Mouse (Mus musculus) ES-E14 (cell line): Measurements from ENCODE around the gene Entpd3. TPM values are rescaled to one million over a fixed set of nuclear protein-coding genes. Genes with fewer than 3 reads are reported as not detected.
A peak's percentile ranks its signal among the peaks of the same experiment; 100 is the strongest.

ENCODE experiments used
- DNase-seq: peaks from one replicate; pipeline ENCODE4 v3.0.0-alpha.2; 2013; ENCODE audit warnings: low read depth, low spot score
- H3K27ac ChIP-seq: 2 replicates; pipeline ENCODE4 v1.5.1; 2012; ENCODE audit warnings: low read depth, mild to moderate bottlenecking, low read length, moderate library complexity, mixed read lengths; ENCODE audit not compliant: poor library complexity, insufficient read depth, severe bottlenecking
- H3K36me3 ChIP-seq: 2 replicates; pipeline ENCODE4 v1.6.1; 2012; ENCODE audit warnings: mild to moderate bottlenecking, low read length, moderate library complexity, mixed read lengths; ENCODE audit not compliant: control insufficient read depth, poor library complexity, insufficient read depth, severe bottlenecking
- H3K4me1 ChIP-seq, 2 experiments: fragments of 150-350 bp in 1 of 2; sonication (generic) in 1 of 2; 2 replicates each; pipeline ENCODE4 v1.6.1; 2012; ENCODE audit warnings: low read length in 2 of 2, mild to moderate bottlenecking in 1 of 2, mixed read lengths in 1 of 2; ENCODE audit not compliant: control insufficient read depth in 2 of 2, insufficient read depth in 2 of 2, poor library complexity in 1 of 2
- H3K4me3 ChIP-seq, 2 experiments: fragments of 150-350 bp in 1 of 2; sonication (generic) in 1 of 2; 2 replicates each; pipeline ENCODE4 v1.5.1; 2012; ENCODE audit warnings: low read length in 2 of 2, low read depth in 1 of 2, mild to moderate bottlenecking in 1 of 2, mixed read lengths in 1 of 2; ENCODE audit not compliant: insufficient read depth in 1 of 2, poor library complexity in 1 of 2, severe bottlenecking in 1 of 2
- H3K9ac ChIP-seq: 2 replicates; pipeline ENCODE4 v1.6.1; 2012; ENCODE audit warnings: low read depth, mild to moderate bottlenecking, low read length, mixed read lengths; ENCODE audit not compliant: poor library complexity, insufficient read depth, severe bottlenecking
- H3K9me3 ChIP-seq: fragments of 150-350 bp; sonication (generic); 2 replicates; pipeline ENCODE4 v1.6.1; 2012; ENCODE audit warnings: low read depth, mild to moderate bottlenecking, low read length; ENCODE audit not compliant: control insufficient read depth, insufficient read depth
- CHD2 ChIP-seq: IDR thresholded peaks from 2 replicates; pipeline ENCODE4 v1.6.1; 2014; ENCODE audit warnings: mild to moderate bottlenecking, low read depth, low read length, inconsistent platforms
- HCFC1 ChIP-seq: IDR thresholded peaks from 2 replicates; pipeline ENCODE4 v1.6.1; 2012; ENCODE audit warnings: low read length, inconsistent platforms, borderline replicate concordance; ENCODE audit not compliant: insufficient read depth
- MAFK ChIP-seq: IDR thresholded peaks from 2 replicates; pipeline ENCODE4 v1.6.1; 2014; ENCODE audit warnings: mild to moderate bottlenecking, low read depth, low read length, inconsistent platforms; ENCODE audit not compliant: insufficient read depth
- ZC3H11A ChIP-seq: IDR thresholded peaks from 2 replicates; pipeline ENCODE4 v1.6.1; 2012; ENCODE audit warnings: low read depth, mild to moderate bottlenecking, inconsistent platforms, low read length, borderline replicate concordance
- ZNF384 ChIP-seq: IDR thresholded peaks from 2 replicates; pipeline ENCODE4 v1.6.1; 2012; ENCODE audit warnings: low read depth, low read length, inconsistent platforms
- in situ Hi-C, 2 experiments: fragments of 600-800 bp; cut with MboI; formaldehyde crosslinking; loops; one replicate each; pipeline ENCODE4 v1.15.1; 2025; ENCODE audit warnings: low sequenced_read_pairs in 2 of 2, inconsistent platforms in 1 of 2; ENCODE audit not compliant: unreplicated experiment in 2 of 2
- total RNA-seq: library from RNA; depleted of rRNA; stranded (reverse); fragments of 300-350 nt; gene quantifications from 2 replicates; pipeline ENCODE4 v1.2.3, GENCODE M21; 2012; rRNA removed

Entpd3 gene
- 0.45 and 0.53 TPM in 2 replicates for total RNA-seq

DNA sequence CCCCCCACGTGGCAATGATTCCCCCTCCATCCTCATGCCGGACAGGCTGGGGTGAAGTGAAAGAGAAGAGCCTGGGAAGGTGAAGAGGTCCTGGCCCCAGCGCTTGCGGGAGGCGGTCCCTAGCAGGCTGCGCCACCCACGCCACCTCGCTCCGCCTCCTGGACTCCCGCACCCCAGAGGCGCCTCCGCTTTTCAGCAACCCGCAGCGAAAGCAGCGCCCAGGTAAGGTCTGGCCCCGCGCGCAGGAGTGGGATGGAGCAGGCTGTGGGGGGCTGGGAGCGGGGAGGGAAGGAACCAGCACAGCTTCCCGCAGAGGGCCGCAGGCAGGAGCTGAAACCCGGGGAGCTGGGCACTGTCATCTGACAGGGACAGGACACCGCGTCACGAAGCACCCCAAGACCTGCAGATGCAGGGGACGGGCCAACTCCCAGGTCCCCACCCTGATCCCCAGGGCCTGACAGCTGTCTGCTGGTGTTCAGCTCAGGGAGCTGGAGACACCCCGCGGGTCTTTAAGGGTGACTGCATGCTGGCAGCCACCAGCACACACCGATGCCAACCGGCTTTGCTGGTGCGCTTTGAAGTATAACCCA is at the start of gene Entpd3:
Gene Entpd3, plus strand, starts transcription at position 157 of the 590 bp plus-strand sequence.
- TF ChIP-seq ZNF384 (no peak), ZC3H11A (no peak), CHD2 (no peak), MAFK (no peak), HCFC1 (no peak)

GRCm38 (mm10) chr9:120491509-120491908 is 48.1 kb upstream of the Entpd3 start:
- H3K4me3 ChIP-seq, result peak overlapping the region; percentile 72 to 88; a peak in 3 of 4 replicates
- in situ Hi-C loops, result no loop called here
- no peaks in the 10 kb centered on the region for H3K9me3 ChIP-seq
- no peak overlapping the region for H3K9ac ChIP-seq
- H3K27ac ChIP-seq, result no peak overlapping the region
- DNase-seq, result no peak
- peaks cover 14% of the 10 kb centered on the region; the same call in 1 of the 2 replicates for H3K36me3 ChIP-seq
- no peaks in the 10 kb centered on the region; a peak in 1 of 4 replicates for H3K4me1 ChIP-seq
- TF ChIP-seq HCFC1 (no peak), ZC3H11A (no peak), CHD2 (no peak), ZNF384 (no peak), MAFK (no peak)

More for the DNA sequence above, at the start of gene Entpd3:
- Histone ChIP-seq H3K4me3 (peak within 1 kb of the TSS; percentile 38 to 40; a peak in 2 of 4 replicates), H3K9ac (no peak within 1 kb of the TSS), H3K4me1 (peaks cover 0 to 2% of the 10 kb centered on the region in 2 experiments; a peak in 1 of 4 replicates), H3K27ac (no peak within 1 kb of the TSS), H3K9me3 (no peaks in the 10 kb centered on the region), H3K36me3 (no peaks in the 10 kb centered on the region)
- DNase-seq, result no peak
- in situ Hi-C loops, result no loop called here

- no peak for DNase-seq
- in situ Hi-C loops, result no loop called here
- no peaks in the 10 kb centered on the region; a peak in 1 of 4 replicates for H3K4me1 ChIP-seq
- H3K4me3 ChIP-seq, result peak within 1 kb of the TSS; percentile 72 to 88
- TF ChIP-seq ZNF384, result no peak
- 0 out of 2 replicates have a peak within 1 kb of the TSS, but pooled peaks have one; percentile 1 for H3K27ac ChIP-seq
- H3K36me3 ChIP-seq, result peaks cover 14% of the 10 kb centered on the region; the same call in 1 of the 2 replicates
- no peaks in the 10 kb centered on the region for H3K9me3 ChIP-seq
- H3K9ac ChIP-seq, result peak within 1 kb of the TSS; percentile 78
These were observed 47.6 kb upstream of the Entpd3 start, which contains the start of gene Eif1b for GRCm38 (mm10) chr9:120492010-120492399. TSS of gene Eif1b (plus strand) at chr9:120492232.

DNA sequence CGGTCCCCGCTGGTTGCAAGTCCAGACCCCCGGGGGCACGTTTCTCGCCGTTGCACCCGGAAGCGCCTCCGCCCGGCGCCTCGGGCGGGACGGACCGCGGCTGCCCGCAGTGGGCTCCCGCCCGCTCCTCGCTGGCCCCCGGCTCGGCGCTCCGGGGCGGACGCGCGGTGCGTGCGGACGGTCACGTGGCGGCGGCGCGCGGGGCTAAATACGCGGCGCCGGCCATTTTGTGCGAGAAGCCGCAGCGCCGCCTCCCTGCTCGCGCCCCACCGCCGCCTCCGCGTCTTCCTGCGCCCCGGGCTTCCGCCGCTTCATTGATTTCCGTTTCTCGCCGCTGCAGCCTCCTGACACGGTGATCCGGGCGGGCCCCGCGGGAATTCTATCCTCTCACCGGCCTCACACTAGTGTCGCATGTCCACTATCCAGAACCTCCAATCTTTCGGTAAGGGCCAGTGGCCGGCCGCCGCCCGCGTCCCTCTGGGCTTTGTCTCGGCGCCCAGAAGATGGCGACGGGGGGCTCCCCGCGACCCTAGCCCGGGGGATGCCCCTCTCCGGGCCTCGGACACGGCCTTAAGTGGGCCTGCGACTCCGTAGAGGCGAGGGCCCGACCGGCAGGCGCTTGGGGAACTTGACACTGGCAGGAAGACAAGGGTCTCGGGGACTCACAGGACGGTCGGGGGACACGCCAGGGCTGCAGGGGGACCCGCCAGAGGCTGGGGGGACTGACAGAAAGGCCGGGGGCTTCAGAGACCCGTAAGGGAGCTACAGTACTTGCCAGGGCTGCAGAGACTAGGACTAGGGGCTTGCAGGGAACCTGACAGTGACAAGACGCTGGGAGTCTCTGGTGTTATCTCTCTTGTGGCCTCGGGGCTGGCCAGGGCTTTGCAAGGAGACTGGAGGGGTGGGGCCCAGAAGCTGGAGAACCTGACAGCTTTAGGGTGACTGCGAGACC is 46.9 kb upstream of the Entpd3 start:
- Histone ChIP-seq H3K9me3 (no peaks in the 10 kb centered on the region), H3K27ac (0 out of 2 replicates have a peak overlapping the region, but pooled peaks have one; percentile 1), H3K9ac (peak overlapping the region; percentile 78), H3K36me3 (peaks cover 14% of the 10 kb centered on the region; the same call in 1 of the 2 replicates), H3K4me3 (peak overlapping the region; percentile 72 to 88), H3K4me1 (no peaks in the 10 kb centered on the region; a peak in 1 of 4 replicates)
- in situ Hi-C loops, result no loop called here
- DNase-seq, result no peak
- TF ChIP-seq HCFC1, result peak; percentile 72; the same call in 1 of the 2 replicates
- no peak for TF ChIP-seq ZC3H11A
